Mouse (Mus musculus) telencephalon, adult 2 months (tissue): ENCODE data around the gene Osbpl5.
A peak's percentile ranks its signal among the peaks of the same experiment; 100 is the strongest.
"Not testable (repeated sequence)": the region's sequence is repeated elsewhere in the genome, so short reads cannot be mapped to it uniquely, and the experiment has no call there.

Experiments
- DNase-seq: peaks from one replicate; pipeline ENCODE4 v3.0.0-alpha.2; 2011; ENCODE audit warnings: low read depth, low spot score

Gene Osbpl5

GRCm38 (mm10) chr7:143649034-143649768, 107.6 kb downstream of the Osbpl5 start, which contains the start of gene Tnfrsf22:
Tnfrsf22 (minus strand) TSS chr7:143649661.
- DNase-seq, result peak; percentile 54

- not testable (repeated sequence) for DNase-seq
Measured at GRCm38 (mm10) chr7:143643949-143644348, 112.8 kb downstream of the Osbpl5 start.
